Mouse (Mus musculus) stomach, postnatal 0 days (tissue): Measurements from ENCODE around the gene Fcer1g. TPM values are rescaled to one million over a fixed set of nuclear protein-coding genes. Genes with fewer than 3 reads are reported as not detected.
A peak's percentile ranks its signal among the peaks of the same experiment; 100 is the strongest.

ENCODE experiments used
- ATAC-seq: fragments of 200-750 bp; cut with Nextera tagmentation; 2 replicates; pipeline ENCODE4 v1.8.0; 2017; ENCODE audit not compliant: low FRiP score, low TSS enrichment
- DNase-seq: peaks from one replicate; pipeline ENCODE4 v3.0.0-alpha.2; 2016; ENCODE audit warnings: low spot score
- H3K27ac ChIP-seq: fragments of 300-500 bp; sonication (generic); replicated peaks from 2 replicates; pipeline ENCODE4 v1.5.1; 2014; ENCODE audit warnings: mild to moderate bottlenecking, control low read depth
- H3K27me3 ChIP-seq: fragments of 300-500 bp; sonication (generic); 2 replicates; pipeline ENCODE4 v1.6.1; 2014; ENCODE audit warnings: low read length; ENCODE audit not compliant: control insufficient read depth, insufficient read depth
- H3K36me3 ChIP-seq: fragments of 300-500 bp; sonication (generic); 2 replicates; pipeline ENCODE4 v1.6.1; 2014; ENCODE audit warnings: low read length, mixed read lengths; ENCODE audit not compliant: control insufficient read depth, insufficient read depth
- H3K4me1 ChIP-seq: fragments of 300-500 bp; sonication (generic); replicated peaks from 2 replicates; pipeline ENCODE4 v1.6.1; 2014; ENCODE audit warnings: antibody characterized with exemption; ENCODE audit not compliant: control insufficient read depth, insufficient read depth
- H3K4me2 ChIP-seq: fragments of 300-500 bp; sonication (generic); replicated peaks from 2 replicates; pipeline ENCODE4 v1.6.1; 2014; ENCODE audit warnings: low read depth, mild to moderate bottlenecking, control low read depth, moderate library complexity
- H3K4me3 ChIP-seq: fragments of 300-500 bp; sonication (generic); 2 replicates; pipeline ENCODE4 v1.5.1; 2014; ENCODE audit warnings: low read depth, low read length, control low read depth
- H3K9ac ChIP-seq: fragments of 300-500 bp; sonication (generic); 2 replicates; pipeline ENCODE4 v1.6.1; 2014; ENCODE audit warnings: mild to moderate bottlenecking, low read length, control low read depth, mixed read lengths
- H3K9me3 ChIP-seq: fragments of 300-500 bp; sonication (generic); 2 replicates; pipeline ENCODE4 v1.6.1; 2016; ENCODE audit warnings: low read length; ENCODE audit not compliant: control insufficient read depth
- CTCF ChIP-seq: IDR thresholded peaks from 2 replicates; pipeline ENCODE4 v1.5.1; 2016; ENCODE audit warnings: antibody characterized with exemption, low read depth, mild to moderate bottlenecking, moderate library complexity
- EP300 ChIP-seq: optimal IDR thresholded peaks from 2 replicates; pipeline ENCODE3; 2016; ENCODE audit warnings: antibody characterized with exemption
- WGBS: fragments of 180-500 bp; shearing (Covaris S2); extraction: QIAGEN DNeasy Blood & Tissue Kit; methylation state at CpG from one replicate; pipeline ENCODE4 v1.1.7; 2014; 5-methylcytosine and 5-hydroxymethylcytosine counted together
- polyA plus RNA-seq: library from polyadenylated mRNA; unstranded; fragments of >200 nt; fragmentation: Nextera tagmentation; extraction: Ambion mirVana; gene quantifications from 2 replicates; pipeline ENCODE4 v1.2.1, GENCODE M21; 2015

The Fcer1g gene
- polyA plus RNA-seq, 1 experiment from 2014 or later = 59.4 TPM

DNA sequence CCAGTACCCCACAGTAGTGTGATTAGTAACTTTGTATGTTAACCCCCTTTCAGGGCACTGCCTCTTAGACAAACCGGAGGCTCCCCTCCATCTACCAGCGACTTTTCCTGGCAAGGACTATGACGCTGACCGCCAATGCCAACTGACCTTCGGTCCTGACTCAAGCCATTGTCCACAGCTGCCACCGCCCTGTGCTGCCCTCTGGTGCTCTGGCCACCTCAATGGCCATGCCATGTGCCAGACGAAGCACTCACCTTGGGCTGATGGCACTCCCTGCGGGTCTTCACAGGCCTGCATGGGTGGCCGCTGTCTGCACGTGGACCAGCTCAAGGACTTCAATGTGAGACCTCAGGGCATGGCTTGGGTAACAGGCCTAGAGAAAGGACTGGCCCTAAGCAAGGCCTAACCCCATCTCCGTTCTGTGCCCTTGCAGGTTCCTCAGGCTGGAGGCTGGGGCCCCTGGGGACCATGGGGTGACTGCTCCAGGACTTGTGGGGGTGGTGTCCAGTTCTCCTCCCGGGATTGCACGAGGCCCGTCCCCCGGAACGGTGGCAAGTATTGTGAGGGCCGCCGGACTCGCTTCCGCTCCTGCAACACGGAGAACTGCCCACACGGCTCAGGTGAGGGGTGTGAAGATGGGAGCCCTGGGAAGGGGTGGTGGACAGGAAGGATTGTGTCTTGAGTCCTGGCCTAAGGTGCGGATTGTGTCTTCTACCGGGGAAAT lies 22.1 kb upstream of the Fcer1g start:
- no peak overlapping the region for H3K27ac ChIP-seq
- no peaks in the 10 kb centered on the region; the same call in 1 of the 2 replicates for H3K4me1 ChIP-seq
- no peaks in the 10 kb centered on the region for H3K9me3 ChIP-seq
- TF ChIP-seq EP300 = no peak
- peak; percentile 30; the same call in 1 of the 2 replicates for TF ChIP-seq CTCF
- H3K36me3 ChIP-seq = 0 out of 2 replicates have a peak, but pooled peaks cover 3% of the 10 kb centered on the region
- H3K4me3 ChIP-seq = no peak overlapping the region
- DNase-seq (no peak), ATAC-seq (no peak)
- H3K9ac ChIP-seq = no peak overlapping the region
- 90% methylated on average over 24 of the region's 24 CpGs for WGBS
- H3K4me2 ChIP-seq = no peak overlapping the region
- H3K27me3 ChIP-seq = no peaks in the 10 kb centered on the region

DNA sequence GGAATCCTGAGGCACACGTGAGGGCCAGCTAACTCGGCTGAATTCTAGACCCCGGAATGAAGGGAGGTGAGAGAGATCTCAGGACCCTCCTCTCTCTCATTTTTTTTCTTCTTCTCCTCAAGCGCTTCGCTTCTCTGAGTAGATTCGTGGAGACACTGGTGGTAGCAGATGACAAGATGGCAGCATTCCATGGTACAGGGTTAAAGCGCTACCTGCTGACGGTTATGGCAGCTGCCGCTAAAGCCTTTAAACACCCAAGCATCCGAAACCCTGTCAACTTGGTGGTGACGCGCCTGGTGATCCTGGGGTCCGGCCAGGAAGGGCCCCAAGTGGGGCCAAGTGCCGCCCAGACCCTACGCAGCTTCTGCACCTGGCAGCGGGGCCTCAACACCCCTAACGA lies 18.2 kb upstream of the Fcer1g start:
- peak overlapping the region; percentile 58 for H3K9ac ChIP-seq

GRCm38 (mm10) chr1:171251594-171252324 lies 17.6 kb upstream of the Fcer1g start:
- Histone ChIP-seq H3K4me2 (peak overlapping the region; percentile 57), H3K4me3 (peak overlapping the region; percentile 46), H3K9ac (peak overlapping the region; percentile 58), H3K4me1 (peaks cover 8% of the 10 kb centered on the region), H3K27ac (peak overlapping the region; percentile 88), H3K36me3 (0 out of 2 replicates have a peak, but pooled peaks cover 3% of the 10 kb centered on the region), H3K27me3 (no peaks in the 10 kb centered on the region), H3K9me3 (no peaks in the 10 kb centered on the region)
- no peak for DNase-seq
- 13% methylated on average over 13 of the region's 13 CpGs for WGBS
- ATAC-seq = peak; percentile 4; the same call in 1 of the 2 replicates
- no peak for TF ChIP-seq EP300
- TF ChIP-seq CTCF = no peak

More for the DNA sequence above, 18.2 kb upstream of the Fcer1g start:
- Histone ChIP-seq H3K36me3 (0 out of 2 replicates have a peak, but pooled peaks cover 3% of the 10 kb centered on the region), H3K4me1 (peaks cover 8% of the 10 kb centered on the region), H3K4me2 (peak overlapping the region; percentile 57), H3K4me3 (peak overlapping the region; percentile 46; the same call in 1 of the 2 replicates), H3K9me3 (no peaks in the 10 kb centered on the region), H3K27ac (peak overlapping the region; percentile 88), H3K27me3 (no peaks in the 10 kb centered on the region)
- DNase-seq (no peak), ATAC-seq (no peak)
- TF ChIP-seq CTCF (no peak), EP300 (no peak)
- WGBS = 59% methylated on average over 17 of the region's 17 CpGs

DNA sequence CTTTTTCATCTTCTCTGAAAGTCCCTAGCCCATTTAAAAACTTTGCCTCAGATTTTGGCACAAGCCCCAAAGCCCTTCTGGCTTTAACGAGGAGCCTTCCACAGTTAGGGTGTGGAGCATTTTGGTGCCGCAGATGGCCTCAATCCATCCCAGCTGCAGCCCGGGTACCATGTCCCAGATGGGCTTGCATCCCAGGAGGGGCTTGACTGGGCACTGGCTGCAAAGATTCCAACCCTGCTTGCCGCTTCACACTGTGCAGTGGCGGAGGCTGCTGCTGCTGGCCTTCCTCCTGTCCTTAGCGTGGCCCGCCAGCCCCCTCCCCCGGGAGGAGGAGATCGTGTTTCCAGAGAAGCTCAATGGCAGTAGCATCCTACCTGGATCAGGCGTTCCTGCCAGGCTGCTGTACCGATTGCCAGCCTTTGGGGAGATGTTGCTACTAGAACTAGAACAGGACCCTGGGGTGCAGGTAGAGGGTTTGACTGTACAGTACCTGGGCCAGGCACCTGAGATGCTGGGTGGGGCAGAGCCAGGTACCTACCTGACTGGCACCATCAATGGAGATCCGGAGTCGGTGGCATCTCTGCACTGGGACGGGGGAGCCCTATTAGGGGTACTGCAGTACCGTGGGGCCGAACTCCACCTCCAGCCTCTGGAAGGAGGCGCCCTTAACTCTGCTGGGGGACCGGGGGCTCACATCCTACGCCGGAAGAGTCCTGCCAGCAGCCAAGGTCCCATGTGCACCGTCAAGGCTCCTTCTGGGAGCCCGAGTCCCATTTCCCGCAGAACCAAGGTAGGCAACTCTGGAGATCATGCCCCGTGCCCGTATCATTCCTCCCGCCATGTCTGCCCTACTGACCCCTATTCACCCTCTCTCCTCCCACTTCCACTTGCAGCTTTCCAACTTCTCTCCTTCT lies 16.8 kb upstream of the Fcer1g start, which contains the start of gene Ndufs2:
Ndufs2 (minus strand) TSS at position 709 of the 914 bp plus-strand sequence.
- no peaks in the 10 kb centered on the region for H3K9me3 ChIP-seq
- DNase-seq (no peak), ATAC-seq (no peak)
- H3K4me3 ChIP-seq = peak within 1 kb of the TSS; percentile 46
- no peaks in the 10 kb centered on the region for H3K27me3 ChIP-seq
- 22% methylated on average over 26 of the region's 26 CpGs for WGBS
- peak within 1 kb of the TSS; percentile 57 for H3K4me2 ChIP-seq
- H3K36me3 ChIP-seq = 0 out of 2 replicates have a peak, but pooled peaks cover 3% of the 10 kb centered on the region
- H3K4me1 ChIP-seq = peaks cover 10% of the 10 kb centered on the region
- TF ChIP-seq CTCF = no peak
- peak within 1 kb of the TSS; percentile 88 for H3K27ac ChIP-seq
- H3K9ac ChIP-seq = peak within 1 kb of the TSS; percentile 58

DNA sequence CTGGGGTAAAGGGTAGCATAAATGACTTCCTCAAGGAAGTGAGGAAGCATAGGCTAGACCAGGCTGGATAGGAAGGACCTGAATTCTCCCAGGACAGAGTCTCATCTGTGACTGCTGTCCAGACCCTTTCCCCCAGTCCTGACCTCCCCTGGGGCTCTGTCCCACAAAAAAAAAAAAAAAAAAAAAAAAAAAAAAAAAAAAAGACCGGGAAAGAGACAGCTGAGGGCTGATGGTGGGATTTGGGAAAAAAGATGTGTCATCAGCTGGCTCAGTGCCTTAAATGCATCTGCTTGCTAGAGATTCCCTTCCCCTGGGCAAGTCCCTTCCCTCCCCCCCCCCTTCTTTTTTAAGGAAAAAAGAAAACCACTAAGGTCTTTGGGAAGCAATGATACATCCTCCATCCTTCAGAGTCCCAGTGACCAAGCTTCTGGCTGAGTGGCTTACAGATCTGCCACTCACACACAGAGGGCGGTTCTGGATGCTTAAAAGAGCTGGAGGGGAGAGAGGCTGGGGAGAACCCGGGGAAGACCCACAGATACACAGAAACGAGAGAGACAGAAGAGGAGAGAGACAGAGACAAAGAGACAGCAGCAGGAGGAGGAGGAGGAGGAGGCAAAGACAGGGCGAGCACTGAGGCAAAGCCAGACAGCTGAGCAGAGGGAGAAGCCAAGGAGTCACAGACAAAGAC lies 15.9 kb upstream of the Fcer1g start, which contains the start of gene Adamts4:
Adamts4 (plus strand) TSS at position 509 of the 688 bp plus-strand sequence.
- ATAC-seq = no peak
- DNase-seq = peak; percentile 50

More for the DNA sequence above, 15.9 kb upstream of the Fcer1g start, which contains the start of gene Adamts4:
- H3K4me1 ChIP-seq = peaks cover 10% of the 10 kb centered on the region
- peak within 1 kb of the TSS; percentile 57 for H3K4me2 ChIP-seq
- peak within 1 kb of the TSS; percentile 88 for H3K27ac ChIP-seq
- peak within 1 kb of the TSS; percentile 46 for H3K4me3 ChIP-seq
- no peaks in the 10 kb centered on the region for H3K27me3 ChIP-seq
- H3K9ac ChIP-seq = peak within 1 kb of the TSS; percentile 58
- H3K9me3 ChIP-seq = no peaks in the 10 kb centered on the region
- H3K36me3 ChIP-seq = 0 out of 2 replicates have a peak, but pooled peaks cover 3% of the 10 kb centered on the region
- WGBS = 34% methylated on average over 5 of the region's 5 CpGs
- TF ChIP-seq CTCF (no peak), EP300 (no peak)
